Mouse (Mus musculus): ENCODE data around the gene Olfr1274-ps.
"Not testable (repeated sequence)": the region's sequence is repeated elsewhere in the genome, so short reads cannot be mapped to it uniquely, and the experiment has no call there.

GRCm38 (mm10) chr2:90441811-90442210 lies 43.3 kb downstream of the Olfr1274-ps start:
- TF ChIP-seq POLR2AphosphoS2 (IDR thresholded peaks at IDR 0.05; ENCODE audit: low read length); MEF2A (IDR thresholded peaks at IDR 0.05; ENCODE audit: extremely low read depth, insufficient replicate concordance, low read depth, low read length, poor library complexity, severe bottlenecking); CTCF (IDR thresholded peaks at IDR 0.05 in 2 of 3, conservative IDR thresholded peaks at IDR 0.05 in 1 of 3; ENCODE audit: control insufficient read depth in 1 of 3, insufficient read depth in 1 of 3, low read depth in 2 of 3, low read length in 3 of 3, poor library complexity in 1 of 3, severe bottlenecking in 1 of 3); POLR2A (IDR thresholded peaks at IDR 0.05; ENCODE audit: control insufficient read depth in 1 of 2, insufficient read depth in 1 of 2, low read depth in 1 of 2, low read length in 2 of 2, poor library complexity in 1 of 2); EP300 (IDR thresholded peaks at IDR 0.05; ENCODE audit: low read depth in 1 of 2, low read length in 2 of 2); RAD21 (IDR thresholded peaks at IDR 0.05; ENCODE audit: low read depth, low read length); CHD2 (IDR thresholded peaks at IDR 0.05; ENCODE audit: low read length); E2F4 (IDR thresholded peaks at IDR 0.05; ENCODE audit: borderline replicate concordance, low read depth, low read length); POLR2AphosphoS5 (IDR thresholded peaks at IDR 0.05; ENCODE audit: borderline replicate concordance, low read depth, low read length); KAT2A (conservative IDR thresholded peaks at IDR 0.05; ENCODE audit: low read depth, low read length); TCF12 (IDR thresholded peaks at IDR 0.05; ENCODE audit: low read depth, low read length); ZKSCAN1 (IDR thresholded peaks at IDR 0.05; ENCODE audit: low read depth, low read length); ZMIZ1 (IDR thresholded peaks at IDR 0.05; ENCODE audit: low read depth, low read length); USF1 (IDR thresholded peaks at IDR 0.05; ENCODE audit: low read depth, low read length): not testable (repeated sequence)
